Mouse (Mus musculus) c-Kit-negative CD71-positive TER-119-positive erythroid progenitor cells, embryonic 14.5 days (primary cell): ENCODE measurements around the gene Ccnb1.
"Not testable (repeated sequence)": the region's sequence is repeated elsewhere in the genome, so short reads cannot be mapped to it uniquely, and the experiment has no call there.

Experiments used
- DNase-seq: peaks from one replicate; pipeline ENCODE4 v3.0.0-alpha.2; 2013; ENCODE audit warnings: low read depth, low spot score

The Ccnb1 gene

GRCm38 (mm10) chr13:100774704-100775103 lies 11.7 kb downstream of the Ccnb1 start:
- DNase-seq, result no peak

DNA sequence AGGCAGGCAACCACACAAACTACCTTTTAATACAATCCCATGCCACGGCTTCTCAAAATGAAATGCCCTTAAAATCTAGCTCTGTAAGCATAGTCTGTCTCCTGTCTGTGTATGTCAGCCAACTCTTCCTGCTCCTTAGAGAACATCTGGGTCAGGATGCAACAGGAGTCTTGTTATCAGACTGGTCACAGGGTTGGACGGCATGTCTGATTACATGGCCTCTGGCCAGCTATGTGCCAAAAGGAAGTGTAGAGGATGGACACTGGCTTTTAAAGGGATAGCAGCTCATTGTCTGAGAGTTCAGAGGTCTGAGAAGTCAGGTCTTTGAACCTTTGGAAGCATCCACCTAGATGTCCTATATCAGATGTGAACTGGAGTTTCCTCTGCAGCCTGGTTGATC lies 31.0 kb downstream of the Ccnb1 start:
- DNase-seq, result no peak

GRCm38 (mm10) chr13:100754186-100754585 lies 32.2 kb downstream of the Ccnb1 start:
- DNase-seq, result no peak

DNA sequence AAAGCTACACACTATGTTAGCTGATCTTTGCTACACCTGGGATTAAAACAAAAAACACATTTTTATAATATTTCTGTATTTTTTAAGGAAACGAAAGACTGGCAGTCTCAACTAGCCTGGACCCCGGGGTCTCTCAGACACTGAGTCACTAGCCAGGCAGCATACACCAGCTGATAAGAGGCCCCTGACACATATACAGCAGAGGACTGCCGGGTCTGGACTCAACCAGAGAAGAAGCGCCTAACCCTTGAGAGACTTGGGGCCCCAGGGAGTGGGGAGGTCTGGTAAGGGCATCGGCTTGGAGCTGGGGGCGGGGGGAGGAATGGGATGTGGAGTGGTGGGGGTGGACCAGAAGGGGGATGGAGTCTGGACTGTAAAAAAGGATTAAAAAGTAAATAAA lies 33.4 kb downstream of the Ccnb1 start:
- DNase-seq, result no peak

GRCm38 (mm10) chr13:100752529-100752928 lies 33.8 kb downstream of the Ccnb1 start:
- no peak for DNase-seq

DNA sequence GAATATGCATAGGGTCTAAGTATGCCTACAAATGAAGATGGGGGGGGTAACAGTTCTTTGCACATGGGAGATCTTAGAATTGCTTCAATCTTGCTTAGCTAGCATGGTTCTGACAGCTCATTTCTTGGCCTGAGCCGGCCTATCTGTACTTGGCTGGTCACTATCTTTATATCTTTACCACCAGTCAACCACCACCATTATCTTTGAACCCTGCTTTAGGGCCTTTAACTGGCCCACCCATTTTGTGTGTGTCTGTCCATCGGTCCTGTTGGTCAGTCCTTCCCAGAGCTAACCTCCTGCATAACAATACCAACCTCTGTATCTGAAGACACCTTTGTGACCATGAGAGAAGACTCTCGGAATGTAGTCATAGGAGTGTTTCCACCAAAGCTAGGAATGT lies 35.0 kb downstream of the Ccnb1 start:
- no peak for DNase-seq

- DNase-seq, result no peak
These were observed 35.6 kb downstream of the Ccnb1 start for GRCm38 (mm10) chr13:100750799-100751198.

DNA sequence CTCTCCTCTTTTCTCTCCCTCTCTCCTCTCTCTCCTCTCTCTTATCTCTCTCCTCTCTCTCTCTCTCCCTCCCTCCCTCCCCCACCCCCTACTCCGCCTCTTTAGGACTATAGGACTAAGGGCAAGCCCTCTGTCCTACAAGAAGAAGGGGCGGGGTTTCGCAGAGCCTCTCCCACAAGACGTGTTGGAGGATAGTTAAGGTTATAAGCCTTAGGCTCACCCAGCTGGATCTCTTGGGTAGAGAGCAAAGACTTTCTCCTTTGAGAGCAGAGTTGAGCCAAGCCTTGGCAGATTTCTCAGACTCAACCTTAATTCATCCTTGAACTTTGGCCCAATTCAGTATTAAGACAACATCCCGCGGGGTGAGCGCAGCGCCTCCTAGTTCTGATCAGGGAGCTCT lies 37.7 kb downstream of the Ccnb1 start:
- DNase-seq, result no peak

DNA sequence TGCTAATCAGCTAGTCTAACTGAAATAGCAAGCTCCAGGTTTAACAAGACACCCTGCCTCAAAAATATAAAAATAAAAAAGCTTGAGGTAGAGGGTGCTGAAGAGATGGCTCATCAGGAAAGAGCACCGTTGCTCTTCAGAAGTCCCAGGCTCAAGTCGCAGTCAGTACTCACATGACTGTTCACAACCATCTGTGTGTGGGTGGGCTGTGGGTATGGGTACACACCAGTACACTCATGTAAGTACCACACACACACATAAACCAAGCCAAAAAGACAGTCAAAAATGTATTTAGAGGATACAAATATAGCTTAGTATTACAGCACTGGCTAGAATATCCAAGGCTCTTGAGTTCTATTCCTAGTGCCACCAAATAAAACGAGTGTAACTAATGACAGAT lies 40.3 kb downstream of the Ccnb1 start:
- DNase-seq, result no peak

GRCm38 (mm10) chr13:100744036-100744744 lies 42.2 kb downstream of the Ccnb1 start, which contains the start of gene Mrps36:
TSS of gene Mrps36 (minus strand) at chr13:100744659.
- DNase-seq, result peak; percentile 89

DNA sequence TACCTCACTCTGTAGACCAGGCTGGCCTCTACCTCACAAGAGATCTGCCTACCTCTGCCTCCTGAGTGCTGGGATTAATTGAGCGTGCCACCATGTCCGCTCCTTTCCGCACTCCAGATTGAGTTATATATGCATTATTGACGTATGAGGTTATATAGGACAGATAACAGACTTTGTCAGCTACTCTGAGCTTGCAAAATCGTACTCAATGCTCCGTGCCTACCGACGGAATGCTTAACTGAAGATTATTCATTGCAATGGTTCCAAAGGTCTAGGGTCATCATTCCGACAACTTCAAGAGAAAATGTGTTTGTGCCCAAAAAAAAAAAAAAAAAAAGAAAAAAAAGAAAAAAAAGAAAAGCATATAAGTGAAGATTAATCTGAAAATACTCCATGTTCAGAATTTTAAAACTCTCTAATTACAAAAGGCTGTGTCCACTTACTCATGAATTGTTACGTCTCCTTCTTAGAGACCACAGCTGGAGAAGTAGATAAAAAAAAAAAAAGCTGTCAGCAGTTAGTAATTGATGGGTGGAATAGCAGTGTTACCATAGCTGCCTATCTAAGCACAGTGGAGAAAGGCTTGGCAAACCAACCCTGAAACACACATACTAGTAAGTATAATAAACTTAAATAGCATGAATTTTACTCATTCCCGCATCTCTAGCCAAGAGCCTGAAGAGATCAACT lies 42.9 kb downstream of the Ccnb1 start:
- no peak for DNase-seq

DNA sequence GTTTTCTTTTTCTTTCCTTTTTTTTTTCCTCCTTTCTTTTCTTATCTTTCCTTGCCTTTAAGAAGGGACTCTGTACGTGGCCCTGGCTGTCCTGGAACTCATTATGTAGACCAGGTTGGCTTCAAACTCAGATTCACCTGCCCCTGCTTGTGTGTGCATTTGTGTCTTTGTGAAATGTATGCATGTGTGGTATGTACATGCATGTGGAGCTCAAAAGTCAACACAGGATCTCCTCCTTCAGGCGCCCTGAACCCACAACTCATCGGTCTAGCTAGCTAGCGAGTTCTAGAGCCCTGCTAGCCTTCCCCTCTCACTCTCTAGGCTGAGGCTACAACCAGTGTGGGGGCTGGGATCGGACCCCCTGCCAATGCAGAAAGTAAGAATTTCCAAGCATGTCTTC lies 43.5 kb downstream of the Ccnb1 start:
- no peak for DNase-seq

DNA sequence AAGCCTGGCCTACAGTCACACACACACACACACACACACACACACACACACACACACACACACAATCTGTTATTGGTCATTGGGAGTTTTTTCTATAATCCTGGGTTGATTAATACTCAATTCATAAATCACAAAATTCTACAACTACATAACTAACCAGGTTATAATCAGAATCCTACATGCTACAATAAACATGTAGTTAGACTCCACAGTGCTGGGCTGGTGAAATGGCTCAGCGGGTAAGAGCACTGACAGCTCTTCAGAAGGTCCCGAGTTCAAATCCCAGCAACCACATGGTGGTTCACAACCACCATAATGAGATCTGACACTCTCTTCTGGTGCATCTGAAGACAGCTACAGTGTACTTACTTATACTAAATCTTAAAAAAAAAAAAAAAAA lies 53.6 kb downstream of the Ccnb1 start:
- no peak for DNase-seq

- DNase-seq, result not testable (repeated sequence)
These were observed 54.8 kb downstream of the Ccnb1 start for GRCm38 (mm10) chr13:100731462-100732046.

DNA sequence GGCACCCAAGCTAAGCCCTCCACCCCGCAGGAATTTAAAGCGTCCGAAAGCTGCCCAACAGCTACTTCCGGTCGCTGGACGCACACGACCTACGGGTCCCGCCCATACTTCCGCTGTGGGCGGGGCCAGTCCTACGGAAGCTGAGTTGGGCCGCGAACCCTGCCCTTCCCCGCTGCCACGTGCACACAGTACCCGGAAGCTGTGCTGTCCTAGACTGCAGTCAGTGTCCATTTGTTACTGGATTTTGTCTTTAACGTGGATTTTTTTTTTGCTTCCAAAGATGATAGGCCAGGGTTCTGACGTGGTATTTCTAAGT lies 55.6 kb downstream of the Ccnb1 start, which contains the start of gene Cdk7:
Gene Cdk7, minus strand, starts transcription at position 79 of the 316 bp plus-strand sequence.
- peak; percentile 84 for DNase-seq

DNA sequence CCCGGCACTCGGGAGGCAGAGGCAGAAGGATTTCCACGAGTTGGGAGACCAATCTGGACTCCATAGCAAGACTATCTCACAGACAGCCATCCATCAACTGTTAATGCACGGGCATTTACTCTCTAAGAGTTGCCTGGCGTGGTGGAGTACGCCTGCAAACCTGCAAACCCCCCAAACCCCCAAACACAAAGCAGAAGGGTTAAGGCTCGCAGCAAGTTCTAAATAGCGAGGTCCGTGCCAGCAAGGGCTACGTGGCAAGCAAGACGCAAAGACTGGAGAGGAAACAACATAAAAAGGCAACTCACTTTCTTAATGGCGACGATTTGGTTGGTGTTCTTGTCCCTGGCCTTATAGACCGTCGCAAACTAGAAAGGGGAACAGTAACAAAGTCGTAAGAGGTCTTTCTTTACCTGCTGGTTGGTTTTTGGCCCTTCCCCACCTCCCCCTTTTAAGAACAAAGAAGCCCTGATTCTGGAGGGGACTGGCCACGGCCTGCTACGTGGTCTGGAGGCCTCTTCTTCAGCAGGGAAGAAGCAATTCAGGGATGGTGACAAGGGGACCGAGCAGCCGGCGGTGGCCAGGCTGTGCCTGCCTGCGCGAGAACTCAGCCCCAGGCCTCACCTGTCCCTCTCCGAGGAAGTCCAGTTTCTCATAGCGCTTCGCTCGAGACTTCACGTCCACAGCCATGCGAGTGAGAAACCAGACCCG lies 56.1 kb downstream of the Ccnb1 start:
- no peak for DNase-seq
